Mouse (Mus musculus) heart, postnatal 36 days (tissue): Measurements from ENCODE around the gene Dnajc6. TPM values are rescaled to one million over a fixed set of nuclear protein-coding genes. Genes with fewer than 3 reads are reported as not detected.

ENCODE experiments used
- DNase-seq, 2 experiments: peaks; one replicate each; pipeline ENCODE4 v3.0.0; 2021 to 2022
- intact Hi-C: fragments of 180-260 bp; cut with DNase I; formaldehyde crosslinking; loops from one replicate; pipeline ENCODE4 v1.15.1; 2025
- total RNA-seq, 2 experiments: library from RNA; stranded (reverse); gene quantifications; 2 replicates each; pipeline ENCODE4 v1.2.3; 2021

The Dnajc6 gene
- total RNA-seq, 2 experiments from 2014 or later: 0.44 to 0.49 TPM

GRCm38 (mm10) chr4:101562836-101563235 is 66.4 kb downstream of the Dnajc6 start:
- DNase-seq: no peak
- intact Hi-C loops: no loop called here

GRCm38 (mm10) chr4:101563607-101564006 is 67.2 kb downstream of the Dnajc6 start:
- DNase-seq: no peak

GRCm38 (mm10) chr4:101564746-101565417 is 68.4 kb downstream of the Dnajc6 start:
- intact Hi-C loops: no loop called here
- no peak for DNase-seq

More at GRCm38 (mm10) chr4:101563607-101564006, 67.2 kb downstream of the Dnajc6 start:
- intact Hi-C loops: no loop called here

- no peak for DNase-seq
- intact Hi-C loops: no loop called here
Observed at GRCm38 (mm10) chr4:101569076-101569475, 72.6 kb downstream of the Dnajc6 start.

- DNase-seq: no peak
- intact Hi-C loops: no loop called here
Observed at GRCm38 (mm10) chr4:101572142-101572541, 75.7 kb downstream of the Dnajc6 start.

GRCm38 (mm10) chr4:101575307-101575706 is 78.9 kb downstream of the Dnajc6 start:
- intact Hi-C loops: no loop called here
- no peak for DNase-seq

- DNase-seq: no peak
- intact Hi-C loops: no loop called here
Observed at GRCm38 (mm10) chr4:101578720-101579119, 82.3 kb downstream of the Dnajc6 start.

- intact Hi-C loops: no loop called here
- no peak for DNase-seq
Observed at GRCm38 (mm10) chr4:101579517-101579916, 83.1 kb downstream of the Dnajc6 start.

GRCm38 (mm10) chr4:101581156-101581555 is 84.7 kb downstream of the Dnajc6 start:
- DNase-seq: no peak
- intact Hi-C loops: no loop called here

- intact Hi-C loops: no loop called here
Observed at GRCm38 (mm10) chr4:101582882-101583281, 86.4 kb downstream of the Dnajc6 start.

GRCm38 (mm10) chr4:101584524-101585454 is 88.3 kb downstream of the Dnajc6 start:
- no peak for DNase-seq
- intact Hi-C loops: no loop called here

More at GRCm38 (mm10) chr4:101582882-101583281, 86.4 kb downstream of the Dnajc6 start:
- DNase-seq: no peak

GRCm38 (mm10) chr4:101585455-101586184 is 89.2 kb downstream of the Dnajc6 start:
- no peak for DNase-seq
- intact Hi-C loops: no loop called here

- no peak for DNase-seq
- intact Hi-C loops: no loop called here
Observed at GRCm38 (mm10) chr4:101588932-101589331, 92.5 kb downstream of the Dnajc6 start.

- intact Hi-C loops: no loop called here
- DNase-seq: no peak
Observed at GRCm38 (mm10) chr4:101589771-101590170, 93.3 kb downstream of the Dnajc6 start.

GRCm38 (mm10) chr4:101591400-101591799 is 95.0 kb downstream of the Dnajc6 start:
- intact Hi-C loops: no loop called here
- DNase-seq: no peak

GRCm38 (mm10) chr4:101592466-101592865 is 96.0 kb downstream of the Dnajc6 start:
- DNase-seq: no peak
- intact Hi-C loops: no loop called here

GRCm38 (mm10) chr4:101601758-101602157 is 105.3 kb downstream of the Dnajc6 start:
- intact Hi-C loops: no loop called here
- no peak for DNase-seq

- no peak for DNase-seq
- intact Hi-C loops: no loop called here
Observed at GRCm38 (mm10) chr4:101603635-101604034, 107.2 kb downstream of the Dnajc6 start.

- intact Hi-C loops: no loop called here
- DNase-seq: no peak
Observed at GRCm38 (mm10) chr4:101616520-101616919, 120.1 kb downstream of the Dnajc6 start.

- intact Hi-C loops: no loop called here
- DNase-seq: no peak
Observed at GRCm38 (mm10) chr4:101617742-101618141, 121.3 kb downstream of the Dnajc6 start.

GRCm38 (mm10) chr4:101620206-101620605 is 123.8 kb downstream of the Dnajc6 start:
- DNase-seq: no peak
- intact Hi-C loops: no loop called here
